Mouse (Mus musculus) yolk sac, embryonic 10.5 days (tissue): ENCODE measurements at regions not wholly inside any gene's neighbourhood (a gene's known extent, or its start where the extent isn't known, plus 50 kb on each side); places are given as distances from the start of the nearest gene placed in this dataset.

Experiments
- DNase-seq: peaks from one replicate; pipeline ENCODE4 v3.0.0-alpha.2; 2017; ENCODE audit warnings: low spot score

DNA sequence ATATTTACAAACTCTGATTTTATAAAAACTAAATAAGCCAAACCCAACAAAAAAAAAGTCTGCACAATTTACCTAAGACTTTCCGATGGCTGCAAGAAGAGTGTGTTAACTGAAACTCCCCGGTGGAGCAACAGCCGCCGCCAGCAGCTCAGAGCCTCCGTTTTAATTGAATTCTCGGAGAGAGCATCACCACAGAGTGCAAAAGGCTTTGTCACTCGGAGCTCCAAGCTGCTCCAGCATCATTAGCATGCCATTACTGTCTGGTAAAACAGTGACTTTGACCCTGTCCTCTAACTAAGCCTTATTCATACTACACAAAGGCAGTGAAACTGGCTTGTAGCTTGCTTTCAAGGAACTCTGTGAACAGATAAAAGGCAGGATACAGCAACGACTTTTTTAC lies 176.5 kb downstream of the Efnb2 start:
- DNase-seq: no peak

DNA sequence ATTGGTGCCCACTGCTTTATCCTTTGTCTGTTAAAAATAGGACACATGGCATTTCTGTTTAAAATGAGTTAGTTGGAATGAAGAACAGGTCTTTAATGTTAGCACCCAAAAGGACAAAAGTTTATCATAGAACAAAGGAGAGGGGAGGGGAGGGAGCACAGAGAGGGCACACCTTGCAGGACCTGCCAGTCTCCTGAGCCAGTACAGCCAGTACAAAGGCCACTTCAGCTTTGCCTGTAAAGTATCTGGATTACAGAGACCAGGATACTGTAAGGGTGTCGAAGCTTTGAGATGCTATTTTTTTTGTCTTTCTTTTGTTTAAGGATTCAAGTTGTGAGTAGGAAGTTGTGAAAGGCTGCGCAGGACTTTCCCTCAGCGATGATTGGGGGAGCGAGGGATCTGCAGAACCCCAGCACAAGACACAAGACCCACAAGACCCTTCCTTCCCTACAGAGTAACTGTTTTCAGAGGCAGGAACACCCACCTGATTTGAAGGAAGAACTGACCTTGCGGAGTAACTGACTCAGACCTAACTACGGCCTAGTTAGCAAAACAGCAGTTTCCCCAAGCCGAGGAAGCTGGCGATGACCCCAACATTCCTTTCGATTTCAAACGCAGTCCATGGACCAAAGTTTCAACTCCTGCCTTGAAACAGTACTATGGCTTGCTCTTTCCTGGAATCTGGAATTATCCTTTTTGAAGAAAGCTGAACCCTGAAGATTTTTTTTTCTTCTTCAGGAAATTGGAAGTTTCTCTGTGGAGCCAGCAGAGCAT lies 178.1 kb downstream of the Efnb2 start:
- DNase-seq: no peak

DNA sequence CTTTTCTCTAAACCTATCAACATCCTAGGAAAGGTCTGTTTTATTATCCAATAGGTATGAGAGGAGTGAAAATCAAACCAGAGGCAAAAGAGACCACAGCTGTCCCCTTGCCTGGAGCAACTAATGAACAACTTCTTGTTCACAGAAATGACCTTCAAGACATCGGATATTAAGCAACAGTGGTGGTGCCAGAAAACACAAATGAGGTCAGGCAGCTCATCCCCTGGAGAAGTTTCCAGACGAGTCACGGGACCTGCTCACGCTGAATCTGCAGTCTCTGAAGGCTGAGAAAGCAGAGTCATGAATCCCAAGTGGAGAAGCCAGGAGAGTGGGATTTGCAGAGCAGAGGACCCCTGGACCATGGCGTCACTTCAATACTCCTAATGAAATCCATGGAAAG lies 183.6 kb downstream of the Efnb2 start:
- DNase-seq: no peak

DNA sequence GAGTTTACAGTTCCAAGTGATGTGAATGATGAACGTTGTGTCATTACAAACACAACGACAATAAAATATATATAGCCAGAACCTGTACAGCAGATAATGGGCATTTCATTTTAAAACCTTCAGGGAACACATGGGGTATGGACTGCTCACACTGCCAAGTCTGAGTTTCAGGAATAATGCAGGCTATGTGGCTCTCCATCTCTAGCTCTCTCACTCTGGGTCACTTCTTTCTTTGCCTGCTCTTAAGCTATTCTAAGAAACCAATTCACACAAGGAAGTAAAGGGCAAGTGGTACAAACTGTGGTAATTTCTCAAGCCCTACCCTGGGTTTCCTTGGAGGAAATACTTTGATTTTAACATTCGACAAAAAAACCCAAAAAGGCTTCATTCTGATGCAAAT lies 192.5 kb downstream of the Efnb2 start:
- no peak for DNase-seq

DNA sequence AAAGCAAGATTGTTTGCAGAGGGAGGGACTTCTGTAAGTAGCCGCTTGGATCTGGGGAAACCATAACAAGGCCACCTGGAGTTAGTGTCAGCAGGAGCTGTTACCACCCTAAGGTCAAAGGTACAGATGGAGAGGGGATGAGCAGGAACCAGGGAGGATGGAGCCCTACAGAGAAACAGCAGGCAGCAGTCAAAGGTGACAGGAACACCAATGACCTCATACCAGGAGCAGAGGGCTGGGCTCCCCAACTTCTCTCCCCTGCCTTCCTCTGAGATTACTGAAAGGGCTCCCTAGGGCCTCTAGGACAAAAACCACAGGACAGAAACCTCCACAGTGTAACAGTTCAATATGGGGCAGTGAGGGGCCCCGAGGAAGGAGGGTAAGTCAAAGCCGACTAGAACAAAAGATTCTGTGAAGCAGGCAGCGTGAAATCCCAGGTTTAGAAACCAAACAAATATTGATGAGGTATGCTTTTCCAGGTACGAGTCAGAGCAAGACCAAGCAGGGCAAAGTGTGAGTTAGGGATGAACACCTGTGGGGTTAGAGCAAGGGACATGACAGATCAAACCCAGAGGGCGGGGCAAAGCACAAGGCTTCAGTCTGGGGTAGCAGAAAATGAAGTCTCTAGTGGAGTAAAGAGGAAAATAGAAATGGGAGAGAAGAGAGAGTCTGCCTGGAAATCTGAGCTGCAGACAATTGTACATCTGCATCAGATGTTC lies 194.4 kb downstream of the Efnb2 start:
- DNase-seq: no peak

DNA sequence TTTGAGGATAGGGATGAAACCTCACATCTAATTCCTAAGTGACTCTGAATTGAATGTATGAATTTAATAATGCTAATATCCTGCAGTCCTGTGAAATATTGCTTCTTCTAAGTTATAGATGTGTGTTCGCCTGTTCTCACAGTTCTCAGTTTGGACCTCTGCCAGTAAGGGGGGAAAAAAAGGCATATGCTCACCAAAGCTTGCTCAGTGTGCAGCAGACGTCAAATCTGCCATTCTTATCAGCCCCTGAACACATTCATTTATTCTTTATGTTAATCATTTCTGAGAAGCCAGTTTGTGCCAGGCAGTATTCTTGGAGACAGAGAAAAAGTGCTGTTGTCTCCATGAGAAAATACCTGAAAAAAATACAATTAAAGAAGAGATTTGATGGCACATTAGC lies 198.6 kb downstream of the Efnb2 start:
- DNase-seq: no peak

DNA sequence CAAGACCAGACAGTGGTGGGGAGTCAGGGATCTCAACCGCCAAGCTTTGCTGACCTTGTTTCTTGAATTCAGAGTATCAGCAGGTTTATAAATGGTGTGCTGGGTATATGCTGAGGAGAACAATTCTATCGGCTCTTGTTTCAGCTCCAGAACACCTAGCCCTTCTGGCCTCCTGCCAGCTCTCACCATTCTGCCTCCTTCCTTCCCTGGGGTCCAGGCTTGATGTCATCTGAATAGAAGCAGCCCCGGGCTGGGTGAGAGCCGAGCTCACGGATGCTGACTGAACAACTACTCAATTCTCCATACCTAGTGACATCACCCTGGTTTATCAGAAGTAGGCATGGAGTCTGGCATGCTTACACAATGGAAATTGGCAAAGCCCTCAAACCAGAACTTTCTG lies 203.5 kb downstream of the Efnb2 start:
- no peak for DNase-seq

DNA sequence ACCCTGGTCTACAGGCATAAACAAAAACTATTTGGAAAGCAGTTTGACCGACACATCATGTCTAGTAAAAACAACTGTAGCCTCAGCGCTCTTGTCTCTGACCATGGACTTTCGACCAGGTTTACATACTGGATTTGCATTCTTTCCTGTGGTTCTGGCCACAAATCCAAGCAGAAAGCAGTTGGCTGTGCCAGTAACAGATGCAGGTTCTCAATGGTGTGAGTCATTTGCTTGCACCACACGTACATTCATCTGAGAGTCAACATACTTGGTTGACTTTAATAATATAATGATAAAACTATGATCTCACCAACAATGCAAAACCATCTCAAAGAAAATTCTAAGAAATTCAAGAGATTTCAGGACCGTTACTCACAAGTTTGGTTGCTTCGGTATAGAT lies 207.1 kb downstream of the Efnb2 start:
- no peak for DNase-seq

DNA sequence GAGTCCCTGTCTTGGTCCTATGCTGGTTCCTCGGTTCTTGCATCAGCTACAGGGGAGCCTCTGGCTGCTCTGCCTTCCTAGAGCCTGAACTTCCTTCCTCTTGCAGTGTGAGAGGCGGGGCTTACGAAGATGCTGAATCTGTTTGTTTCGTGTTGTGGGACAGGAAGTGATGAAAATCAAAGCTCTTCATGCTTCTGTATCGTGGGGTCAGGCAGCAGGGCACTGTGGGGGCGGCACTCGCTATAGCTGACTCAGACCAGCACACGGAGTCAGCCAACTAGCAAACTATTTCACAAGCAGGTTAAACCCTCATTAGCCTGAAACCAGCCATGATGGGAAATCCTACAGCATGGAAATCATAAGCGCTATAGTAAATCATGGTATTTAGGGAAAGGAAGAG lies 208.8 kb downstream of the Efnb2 start:
- no peak for DNase-seq

DNA sequence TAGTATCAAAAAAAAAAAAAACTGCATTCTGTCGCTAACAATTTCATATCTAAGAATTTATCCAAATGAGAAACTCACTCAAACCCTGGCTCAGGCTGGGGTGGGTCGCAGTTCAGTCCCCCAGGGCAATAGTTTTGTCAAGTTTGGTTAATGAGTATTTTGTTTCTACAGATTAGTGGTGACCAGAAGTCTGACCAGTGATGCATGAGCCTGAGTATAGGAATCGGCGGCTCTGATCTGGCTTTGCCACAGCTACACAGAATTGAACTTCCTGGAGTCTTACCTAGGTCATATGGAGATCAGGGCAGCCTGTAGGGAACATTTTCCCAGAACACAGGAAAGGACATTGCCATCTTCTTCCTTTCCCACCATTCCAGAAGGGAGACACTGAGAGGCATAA lies 212.1 kb downstream of the Efnb2 start:
- DNase-seq: no peak

DNA sequence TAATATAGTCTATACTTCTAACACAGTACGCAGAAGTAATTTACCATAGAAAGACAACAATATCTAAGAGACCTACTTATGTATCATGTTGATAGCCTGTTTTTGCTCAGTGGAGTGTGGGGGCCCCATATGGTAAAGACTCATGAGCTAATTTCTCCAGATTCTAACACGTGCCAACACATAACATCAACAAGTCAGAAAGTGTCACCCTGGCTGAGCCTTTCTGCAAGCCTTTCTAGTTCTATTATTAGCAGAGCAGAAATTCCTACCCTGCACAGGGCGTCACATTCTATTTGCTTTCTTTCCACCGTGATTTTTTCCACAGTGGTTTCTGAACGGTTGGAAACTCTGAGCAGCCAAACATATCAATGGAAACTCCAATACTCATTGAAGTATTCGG lies 219.5 kb downstream of the Efnb2 start:
- DNase-seq: no peak

DNA sequence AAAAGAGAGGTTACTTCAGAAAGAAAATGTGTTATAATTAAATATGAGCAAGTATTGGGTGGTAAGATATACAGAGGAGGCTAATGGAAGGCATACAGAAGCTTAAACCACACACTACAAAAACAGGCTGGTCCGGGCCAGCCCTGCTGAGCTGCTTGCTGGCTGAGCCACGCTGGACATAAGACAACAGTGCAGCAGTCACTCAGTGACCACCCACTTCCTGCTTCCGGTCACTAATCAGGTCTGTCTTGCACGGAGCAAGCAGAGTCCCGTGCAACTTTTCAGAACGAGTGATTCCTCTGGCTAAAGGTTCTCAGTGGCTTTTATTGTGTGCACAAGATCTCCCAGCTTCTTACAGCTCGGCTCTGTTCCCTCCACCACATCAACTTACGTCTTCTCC lies 220.1 kb downstream of the Efnb2 start:
- no peak for DNase-seq

DNA sequence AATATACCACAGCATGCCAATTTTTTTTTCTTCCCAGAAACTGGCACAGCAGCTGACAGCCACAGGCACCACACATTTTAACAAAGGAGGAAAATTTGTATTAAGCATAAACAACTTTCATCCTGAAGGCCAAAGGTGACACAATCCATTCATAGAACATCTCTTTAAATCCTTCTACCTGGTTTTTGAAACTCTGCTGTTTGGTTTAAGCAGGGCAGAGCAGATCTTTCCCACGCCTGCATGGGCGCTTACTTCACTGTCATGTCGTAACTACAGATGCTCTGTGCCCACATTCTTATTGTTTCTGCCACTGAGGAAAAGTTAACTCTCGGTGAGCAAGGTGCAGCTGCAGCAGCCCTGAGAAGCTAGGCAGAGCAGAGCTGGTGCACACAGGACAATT lies 234.8 kb downstream of the Efnb2 start:
- no peak for DNase-seq

DNA sequence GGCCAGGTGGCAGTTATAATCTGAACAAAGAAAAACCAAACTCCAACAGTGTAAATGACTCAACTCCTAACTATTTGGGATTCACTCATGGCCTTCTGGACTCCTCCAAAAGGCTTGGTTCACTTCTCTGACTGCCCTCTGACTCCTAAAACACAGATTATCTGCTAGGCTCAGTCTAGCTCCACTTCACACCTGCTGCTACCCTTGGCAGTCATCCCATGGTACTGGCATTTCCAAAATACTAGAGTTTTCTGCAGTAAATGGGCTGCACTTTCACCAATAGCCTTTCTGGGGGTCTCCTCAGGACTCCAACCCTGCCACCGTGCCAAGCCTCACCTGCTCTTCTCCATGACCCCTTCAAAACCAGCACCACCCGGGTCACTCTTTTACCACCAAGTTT lies 237.6 kb downstream of the Efnb2 start:
- DNase-seq: no peak

DNA sequence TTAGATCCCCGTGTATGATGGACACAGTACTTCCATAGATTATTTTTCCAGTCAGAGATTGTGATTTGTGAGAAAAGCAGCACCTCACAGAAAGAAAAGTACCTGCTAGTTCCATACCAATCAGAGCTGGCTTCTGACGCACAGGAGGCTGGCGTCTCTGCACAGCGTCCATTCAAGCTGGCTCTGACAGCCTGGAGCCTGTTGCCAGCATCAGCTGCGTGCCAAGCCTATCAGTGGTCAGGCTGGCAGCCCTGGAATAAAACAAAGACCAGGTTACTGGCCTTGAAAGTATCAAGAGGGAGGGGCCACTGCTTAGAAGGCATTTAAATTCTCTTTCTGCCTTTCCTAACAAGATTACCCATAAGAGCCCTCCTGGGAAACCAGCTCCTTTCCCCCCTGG lies 239.3 kb downstream of the Efnb2 start:
- no peak for DNase-seq

DNA sequence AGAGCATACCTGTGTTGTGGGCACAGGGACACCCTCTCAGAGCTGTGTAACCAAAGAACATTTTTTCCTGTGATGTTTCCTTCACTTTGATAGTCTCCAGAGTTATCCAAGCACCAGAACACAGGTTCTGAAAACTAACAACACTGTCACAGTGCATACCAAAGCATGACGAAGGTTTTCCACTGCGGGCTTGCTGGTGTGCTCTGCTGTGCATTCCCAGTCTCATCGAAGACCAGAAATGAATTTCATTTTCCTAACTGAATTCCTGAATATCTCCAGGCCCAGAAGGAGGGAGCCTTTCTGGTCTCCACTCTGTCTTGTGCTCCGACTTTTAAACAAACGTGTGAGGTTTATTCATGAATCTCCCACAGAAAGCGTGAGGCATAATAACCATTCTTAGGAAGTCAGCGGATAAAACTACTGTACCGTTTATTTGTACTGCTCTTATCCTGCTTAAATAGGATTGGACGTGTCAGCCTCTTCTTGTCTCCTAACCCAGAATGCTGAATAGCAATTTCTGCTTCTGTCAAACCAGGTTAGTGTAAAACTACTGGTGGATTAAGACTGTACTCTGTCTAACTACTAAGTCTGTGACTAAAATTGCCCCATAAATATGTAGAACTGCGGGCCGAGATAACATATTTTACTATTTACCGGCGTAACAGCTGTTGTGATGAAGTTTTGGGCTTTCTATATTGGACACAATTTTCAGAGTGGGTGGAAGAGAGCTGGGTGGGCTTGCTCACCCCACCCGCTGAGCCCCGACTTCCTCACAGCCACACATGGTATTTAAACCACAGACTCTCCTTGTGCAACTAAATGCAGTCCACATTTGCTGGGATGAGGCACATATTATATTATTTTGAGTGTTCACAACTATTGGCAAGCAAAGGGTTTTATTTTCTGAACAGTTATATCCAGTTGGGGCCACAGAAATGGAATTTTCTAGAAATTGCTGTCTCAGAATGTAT lies 241.4 kb downstream of the Efnb2 start:
- no peak for DNase-seq

DNA sequence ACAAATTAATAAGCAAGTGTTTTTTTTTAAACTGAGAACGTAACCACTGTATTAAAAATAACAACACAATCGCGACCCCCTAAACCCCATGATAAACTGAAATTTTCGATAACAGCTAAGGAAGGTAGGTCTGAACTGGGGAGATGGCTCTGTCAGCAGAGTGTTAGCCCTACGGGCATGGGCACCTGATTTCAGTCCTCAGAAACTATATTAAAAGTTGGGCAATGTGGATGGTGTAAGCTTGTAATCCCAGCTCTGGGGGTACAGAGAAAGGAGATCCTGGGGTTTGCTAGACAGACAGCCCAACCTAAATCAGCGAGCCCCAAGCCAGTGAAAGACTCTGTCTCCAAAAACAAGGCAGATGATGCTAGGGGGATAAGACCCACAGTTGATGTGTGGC lies 242.1 kb downstream of the Efnb2 start:
- no peak for DNase-seq

DNA sequence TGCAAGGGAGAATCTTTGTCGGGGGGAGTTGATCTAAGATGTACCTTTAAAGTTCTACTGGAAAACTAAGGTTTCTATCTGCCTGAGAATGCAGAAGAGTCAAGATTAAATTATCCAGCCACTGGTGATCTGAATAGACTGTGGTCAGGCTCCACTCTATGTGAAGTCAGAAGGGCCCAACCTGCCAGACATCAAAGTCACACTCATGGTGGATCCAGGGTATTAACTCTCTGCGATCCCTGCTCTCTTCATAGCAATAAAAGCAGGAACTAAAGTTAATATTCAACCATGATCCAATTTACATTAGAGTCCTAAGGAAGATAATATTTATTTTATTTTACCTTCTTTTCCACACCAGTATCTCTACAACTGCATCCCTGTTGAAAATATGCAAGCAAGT lies 242.5 kb downstream of the Efnb2 start:
- DNase-seq: no peak

DNA sequence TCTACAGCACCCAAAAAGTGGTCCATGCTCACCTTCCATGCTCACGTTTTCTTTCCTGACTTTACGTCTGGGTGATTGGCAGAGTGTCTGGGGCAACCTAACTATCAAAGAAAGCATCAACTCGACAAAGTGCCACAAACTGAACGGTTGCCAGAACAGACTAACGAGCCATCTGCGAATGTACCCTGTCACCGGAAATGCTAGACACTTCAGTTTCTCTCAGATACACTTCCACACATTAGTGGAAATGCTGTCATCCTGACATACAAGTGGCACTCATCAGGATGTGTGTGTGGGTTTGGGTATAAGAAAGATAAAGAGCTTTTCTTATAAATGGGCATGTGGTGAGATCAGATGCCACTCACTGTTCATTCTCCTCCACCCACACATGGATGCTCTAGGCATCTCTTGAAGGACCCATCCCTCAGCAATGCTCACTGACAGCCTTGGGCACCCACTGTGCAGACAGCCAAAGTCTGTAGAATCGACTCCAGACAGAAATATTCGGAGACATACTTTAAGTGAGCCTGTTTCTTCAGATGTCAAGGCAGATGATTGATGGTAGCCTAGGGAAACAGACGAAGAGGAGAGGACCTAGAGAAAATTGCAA lies 244.8 kb downstream of the Efnb2 start:
- DNase-seq: no peak

DNA sequence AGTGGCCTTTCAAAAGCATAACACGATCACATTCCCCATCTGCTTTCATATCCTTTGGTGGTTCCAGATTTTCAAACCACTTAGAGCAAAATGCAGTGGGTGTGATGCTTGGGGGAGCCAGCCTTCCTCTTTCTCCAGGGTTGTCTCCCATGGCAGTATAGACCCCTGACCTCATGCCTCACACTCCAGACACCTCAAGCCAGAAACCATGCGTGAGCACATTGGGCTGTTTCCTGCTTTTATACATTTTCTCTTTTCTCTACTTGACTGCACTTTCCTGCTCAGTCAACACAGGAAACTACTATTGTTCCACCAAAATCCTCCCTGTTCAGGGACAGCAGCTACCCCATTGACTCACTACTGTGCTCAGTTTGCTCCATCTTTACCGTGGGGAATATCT lies 253.7 kb downstream of the Efnb2 start:
- no peak for DNase-seq

DNA sequence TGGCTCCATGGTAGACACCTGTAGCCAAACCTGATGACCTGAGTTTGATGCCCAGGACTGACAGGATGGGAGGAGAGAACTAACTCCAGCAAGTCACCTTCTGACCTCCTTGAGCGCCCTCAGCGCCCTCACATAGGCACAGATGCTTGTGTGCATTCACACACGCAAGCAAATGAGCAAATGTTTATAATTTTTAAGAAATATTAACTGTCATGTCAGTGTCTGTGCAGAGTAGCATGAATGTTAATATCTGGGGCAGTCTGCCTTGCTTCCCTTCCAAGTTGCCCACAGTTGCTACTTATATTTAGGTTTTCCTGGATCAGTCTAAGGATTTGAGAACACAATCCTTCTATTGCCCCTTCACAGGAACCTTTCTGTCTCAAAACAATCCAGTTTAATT lies 257.6 kb downstream of the Efnb2 start:
- DNase-seq: no peak

DNA sequence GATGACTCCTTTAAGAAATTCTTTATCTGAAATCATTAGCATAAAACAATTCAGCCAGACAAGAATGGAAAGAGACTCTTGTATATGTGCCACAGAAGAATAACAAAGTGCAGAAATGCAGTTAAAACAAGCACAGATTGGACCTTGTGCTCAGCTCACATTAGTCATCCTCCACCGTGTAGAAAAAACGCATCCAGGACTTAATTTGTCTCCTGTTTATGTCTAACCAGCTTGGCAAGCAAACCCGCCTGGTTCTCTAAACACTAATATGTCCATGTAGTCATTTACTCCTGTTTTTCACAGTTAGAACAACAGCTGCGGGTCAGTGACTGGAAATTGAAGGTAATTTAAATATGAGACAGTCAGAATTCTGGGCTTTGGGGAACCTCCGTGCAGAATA lies 268.7 kb downstream of the Efnb2 start:
- DNase-seq: no peak
